Mouse (Mus musculus) retina, embryonic 14.5 days (tissue): ENCODE data around the gene Spata13.

Source experiments
- DNase-seq: peaks from one replicate; pipeline ENCODE4 v3.0.0-alpha.2; 2015; ENCODE audit warnings: low spot score

Gene Spata13

DNA sequence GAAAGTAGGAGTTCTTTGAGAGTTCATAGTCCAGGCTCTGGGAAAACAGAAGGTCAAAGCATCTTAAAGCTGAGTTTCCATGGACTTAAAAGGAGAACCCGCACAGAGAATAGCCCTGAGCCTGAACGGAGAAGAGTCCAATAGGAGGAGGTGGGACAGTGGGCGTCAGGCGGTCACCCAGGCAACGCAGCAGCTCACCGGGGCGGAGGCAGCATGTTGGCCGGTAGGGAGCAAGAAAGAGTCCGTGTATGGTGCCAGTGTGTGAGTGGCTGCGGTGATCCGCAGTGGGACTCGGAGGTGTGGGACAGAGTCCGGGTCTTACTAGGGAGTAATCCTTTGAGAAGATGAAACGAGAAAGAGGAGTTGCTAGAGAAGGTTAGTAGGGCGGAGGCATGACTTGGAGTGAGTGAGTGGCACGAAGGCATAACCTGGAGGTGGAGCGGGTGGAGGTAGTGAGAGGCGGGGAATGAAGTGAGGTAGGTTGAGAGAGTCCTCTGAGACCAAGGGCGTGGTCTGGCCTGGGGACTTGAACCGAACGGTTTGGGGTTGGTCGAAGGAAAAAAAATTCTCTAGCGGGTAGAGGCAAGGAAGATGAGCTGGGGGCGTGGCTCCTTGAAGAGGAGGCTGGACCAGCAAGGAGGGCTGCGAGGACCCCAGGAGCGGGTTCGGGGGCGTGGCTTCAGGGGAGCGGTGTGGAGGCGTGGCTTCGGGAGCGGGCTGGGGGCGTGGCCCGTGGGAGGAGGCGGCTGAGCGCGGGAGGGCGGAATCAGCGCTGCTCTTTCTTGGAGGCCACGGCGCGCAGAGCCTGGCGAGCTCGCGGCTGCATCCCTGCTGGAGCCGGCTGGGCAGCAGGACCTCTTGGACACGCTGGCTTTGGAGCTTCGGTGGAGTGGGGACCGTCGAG is at the start of gene Spata13:
Gene Spata13, plus strand, starts transcription at position 41 of the 904 bp plus-strand sequence.
- peak; percentile 97 for DNase-seq

DNA sequence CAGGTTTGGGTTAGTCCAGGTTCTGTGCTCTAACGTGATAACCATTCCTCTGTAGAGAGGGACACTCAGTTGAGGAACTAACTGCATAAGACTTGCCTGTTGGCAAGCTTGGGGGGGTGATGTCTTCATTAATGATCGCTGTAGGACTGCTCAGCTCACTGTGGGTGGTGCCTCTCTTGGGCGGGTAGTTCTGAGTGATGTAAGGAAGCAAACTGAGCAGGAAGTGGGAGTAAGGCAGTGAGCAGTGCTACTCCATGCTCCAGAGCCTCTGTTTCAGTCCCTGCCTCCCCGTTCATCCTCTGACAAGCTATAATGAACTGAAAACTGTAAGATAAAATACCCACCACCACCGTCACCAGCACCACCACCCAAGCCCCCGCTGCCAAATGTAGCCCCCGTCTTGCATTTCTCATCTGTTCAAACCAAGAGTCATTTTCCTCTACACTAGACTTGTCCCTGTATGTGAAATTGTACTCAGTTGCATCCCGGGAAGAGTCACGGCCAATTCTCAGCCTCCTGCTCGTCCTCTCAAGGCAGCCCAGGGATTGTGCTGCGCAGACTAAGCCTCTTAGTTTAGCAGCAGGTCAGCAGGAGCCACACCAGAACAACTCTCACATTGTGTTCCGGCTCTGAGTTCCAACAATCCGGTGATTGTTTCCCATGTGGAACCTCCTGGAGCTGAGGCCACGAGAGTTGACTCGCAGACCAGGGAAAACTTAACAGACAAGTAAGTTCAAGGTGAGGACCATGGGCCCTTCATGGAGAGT is 46.9 kb upstream of the Spata13 start:
- DNase-seq = peak; percentile 7

DNA sequence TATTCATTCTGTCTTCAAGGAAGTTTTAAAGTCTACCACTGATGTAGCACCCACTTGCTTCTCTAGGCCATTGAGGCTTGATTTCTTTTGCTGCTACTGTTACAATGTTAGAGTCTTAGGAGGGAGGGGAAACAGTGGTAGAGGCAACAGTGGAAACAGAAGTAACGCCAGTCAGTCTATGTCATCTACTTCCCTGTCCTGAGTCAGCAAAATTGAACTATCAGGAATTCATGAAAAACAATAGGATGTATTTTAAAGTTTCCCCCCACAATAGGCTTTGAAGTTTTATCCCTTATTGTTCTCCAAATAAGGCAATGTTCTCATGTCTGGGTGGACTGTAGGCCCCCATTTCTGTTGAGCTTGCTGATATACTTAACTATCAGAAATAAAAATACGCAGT is 44.8 kb upstream of the Spata13 start:
- no peak for DNase-seq

DNA sequence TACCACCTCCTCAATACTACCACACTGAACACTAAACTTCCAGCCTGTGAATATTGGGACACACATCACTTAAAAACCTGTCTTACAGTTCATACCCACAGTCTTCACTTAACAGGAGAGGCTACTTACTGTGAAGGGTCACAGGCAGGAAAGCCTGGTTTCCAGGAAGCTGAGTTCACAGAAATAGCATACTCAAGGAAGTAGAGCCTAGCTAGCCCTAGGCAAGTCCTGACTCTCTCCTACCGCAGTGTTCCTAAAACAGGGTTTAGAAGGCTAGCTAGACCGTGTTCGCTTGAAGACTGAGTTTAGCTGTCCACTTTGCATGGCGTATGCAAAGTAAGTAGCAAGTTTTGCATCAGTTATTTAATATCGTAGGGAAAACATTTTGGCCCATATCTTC is 41.5 kb upstream of the Spata13 start:
- no peak for DNase-seq

DNA sequence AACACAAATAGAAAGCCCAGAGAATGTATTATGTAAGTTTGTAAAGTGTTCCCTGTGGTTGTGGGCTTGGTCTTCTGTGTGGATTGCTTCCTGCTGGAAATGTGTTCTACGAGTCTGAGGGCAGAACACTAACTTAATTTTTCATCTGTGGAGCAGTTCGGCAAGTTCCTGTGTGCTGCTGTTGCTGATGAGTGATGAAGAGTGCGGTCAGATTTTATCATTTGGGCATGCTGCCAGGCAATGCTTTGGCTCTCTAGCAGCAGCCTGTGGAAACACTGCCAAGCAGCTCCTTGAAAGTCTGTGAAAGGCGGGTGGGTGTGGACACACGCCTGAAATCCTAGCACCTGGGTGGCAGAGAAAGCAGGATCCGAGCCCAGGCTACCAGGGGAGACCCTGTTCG is 41.0 kb upstream of the Spata13 start:
- no peak for DNase-seq

DNA sequence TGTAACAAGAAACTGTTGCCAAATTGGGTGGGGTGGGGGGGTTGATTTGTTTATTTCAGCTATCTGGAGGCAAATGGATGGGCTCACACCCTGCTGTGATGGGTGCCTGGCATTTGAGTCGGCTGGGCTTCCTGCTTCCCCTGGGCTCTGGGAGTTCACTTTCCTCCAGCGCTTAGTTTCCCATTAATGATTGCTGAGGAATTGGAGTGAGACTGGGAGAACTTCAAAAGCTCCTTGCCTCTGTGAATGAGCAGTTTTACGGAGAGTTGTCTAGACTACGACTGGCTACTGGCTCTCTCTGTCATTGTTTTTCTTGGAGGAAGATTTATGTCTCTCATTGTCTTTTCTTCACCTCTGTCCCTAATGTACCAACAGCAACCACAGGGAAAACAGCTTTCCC is 36.2 kb upstream of the Spata13 start:
- no peak for DNase-seq

DNA sequence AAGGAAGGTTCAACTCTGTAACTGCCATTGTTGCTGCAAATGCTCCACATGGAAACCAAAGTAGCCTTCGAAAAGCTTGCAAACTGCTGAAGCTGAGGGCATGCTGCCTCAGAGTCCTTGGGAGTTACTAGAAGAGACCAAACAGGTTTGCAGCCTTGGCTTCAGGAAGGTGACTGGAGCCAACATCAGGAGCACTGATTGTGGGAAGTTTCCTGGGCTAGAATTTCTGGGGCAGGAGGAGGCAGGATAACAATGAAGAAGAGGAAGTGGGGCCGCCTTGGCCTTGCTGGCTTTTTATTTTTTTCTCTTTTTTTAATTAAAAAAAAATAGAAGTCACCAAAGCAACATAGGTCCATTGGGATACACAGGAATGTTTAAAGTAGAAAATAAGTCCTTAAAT is 34.8 kb upstream of the Spata13 start:
- DNase-seq = no peak

DNA sequence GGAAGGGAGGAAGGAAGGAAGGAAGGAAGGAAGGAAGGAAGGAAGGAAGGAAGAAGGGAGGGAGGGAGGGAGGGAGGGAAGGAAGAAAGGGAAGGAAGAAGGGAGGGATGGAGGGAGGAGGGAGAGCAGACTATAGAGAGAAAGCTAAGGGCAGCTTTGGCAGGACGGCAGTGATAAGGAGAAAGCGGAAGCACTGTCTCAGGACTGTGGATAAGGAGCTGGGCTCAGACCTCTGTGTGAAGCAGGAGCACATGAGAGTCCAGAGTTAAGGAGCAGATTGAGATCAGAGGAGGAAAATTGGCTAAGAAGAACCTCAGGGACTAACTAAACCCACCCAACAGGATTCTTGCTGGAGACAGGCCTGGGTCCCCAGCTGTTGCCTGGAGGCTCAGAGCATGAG is 28.2 kb upstream of the Spata13 start:
- DNase-seq = no peak

DNA sequence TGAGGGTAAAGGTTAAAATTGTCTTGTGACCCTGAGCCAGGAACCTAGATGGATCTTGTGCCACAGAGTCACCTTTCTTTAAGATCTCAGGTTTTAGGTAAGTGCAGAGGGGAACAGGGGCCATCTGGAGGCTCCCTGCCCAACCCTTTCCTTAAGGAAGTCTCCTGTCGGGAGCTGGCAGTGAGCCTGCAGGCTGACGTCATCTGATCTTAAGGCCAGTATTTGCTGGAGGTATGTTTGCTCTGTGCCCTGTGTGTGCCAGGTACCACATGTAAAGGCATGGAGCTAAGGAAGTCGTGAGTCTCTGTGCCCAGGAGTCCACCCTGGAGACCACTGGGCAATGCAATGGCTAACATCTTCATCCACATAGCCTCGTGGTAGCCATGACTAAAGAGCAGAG is 27.6 kb upstream of the Spata13 start:
- no peak for DNase-seq

DNA sequence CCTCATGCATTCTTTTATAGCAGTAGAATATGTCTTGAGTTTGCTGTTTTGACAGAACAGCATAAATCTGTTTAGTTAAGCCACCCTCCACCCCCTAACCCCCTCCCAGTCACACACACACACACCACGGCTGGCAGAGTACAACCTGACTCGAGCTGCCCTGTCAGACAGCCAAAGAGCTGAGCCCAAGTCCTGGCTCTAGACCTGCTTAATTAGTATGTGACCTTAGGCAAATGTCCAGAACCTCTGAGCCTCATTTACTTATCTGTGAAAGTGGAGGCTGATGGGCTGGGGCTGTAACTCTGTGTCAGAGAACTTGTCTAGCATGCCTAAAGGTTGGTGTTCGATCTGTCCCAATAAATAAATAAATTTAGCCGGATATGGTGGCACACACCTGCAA is 26.1 kb upstream of the Spata13 start:
- DNase-seq = no peak

DNA sequence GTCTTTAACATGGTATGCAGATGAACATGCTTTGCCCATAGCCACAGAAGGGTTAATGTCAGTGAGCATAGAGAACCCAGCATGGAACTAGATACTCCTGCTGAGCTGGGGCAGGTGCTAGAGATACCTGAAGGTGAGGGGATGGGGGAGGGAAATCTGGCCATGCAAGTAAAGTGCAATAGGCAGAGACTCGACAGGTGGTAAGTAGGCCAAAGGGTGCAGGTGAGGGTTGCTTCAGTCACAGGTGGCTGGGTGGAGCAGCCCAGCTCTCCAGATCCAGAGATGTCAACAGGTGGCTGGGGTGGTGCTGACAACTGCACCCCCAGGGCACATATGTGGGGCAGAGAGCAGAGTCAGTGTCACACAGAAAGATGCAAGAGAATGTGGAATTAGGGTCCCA is 24.6 kb upstream of the Spata13 start:
- DNase-seq = no peak

DNA sequence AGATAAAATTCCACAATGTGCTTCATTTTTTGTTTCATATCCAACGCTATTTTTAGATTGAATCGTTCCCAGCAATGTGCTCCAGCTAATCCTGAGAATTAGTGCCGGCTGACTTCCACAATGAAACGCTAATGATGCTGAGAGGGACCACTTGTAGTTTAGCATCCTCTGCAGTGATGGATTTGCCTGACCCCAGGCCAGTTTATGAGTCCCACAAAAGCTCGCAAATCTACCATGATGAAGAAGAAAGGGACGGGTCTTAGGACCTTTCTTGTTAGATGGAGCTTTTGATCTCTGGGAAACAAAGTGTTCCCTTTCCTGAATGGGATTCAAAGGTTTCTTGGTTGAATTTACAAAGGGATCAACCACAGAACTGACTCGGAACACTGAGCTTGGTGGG is 21.1 kb upstream of the Spata13 start:
- DNase-seq = no peak

DNA sequence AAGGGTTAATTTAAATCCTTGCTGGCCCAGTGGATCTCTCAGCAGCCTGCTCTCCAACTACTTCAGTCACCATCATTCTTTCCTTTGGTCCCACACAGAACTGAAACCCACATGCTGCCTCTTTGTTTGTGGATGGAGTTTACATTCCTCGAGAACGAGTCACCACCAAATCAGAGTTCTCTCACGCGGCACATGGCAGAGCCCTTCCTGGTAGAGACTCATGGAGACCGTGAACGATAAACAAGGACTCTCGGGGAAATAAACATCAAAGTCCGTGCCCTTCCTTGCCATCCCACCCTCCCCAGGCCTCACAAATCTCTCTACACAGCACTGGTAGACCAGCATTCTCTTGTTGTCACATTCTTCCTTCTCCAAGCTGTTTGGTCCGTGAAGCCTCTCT is 12.7 kb upstream of the Spata13 start:
- DNase-seq = no peak

DNA sequence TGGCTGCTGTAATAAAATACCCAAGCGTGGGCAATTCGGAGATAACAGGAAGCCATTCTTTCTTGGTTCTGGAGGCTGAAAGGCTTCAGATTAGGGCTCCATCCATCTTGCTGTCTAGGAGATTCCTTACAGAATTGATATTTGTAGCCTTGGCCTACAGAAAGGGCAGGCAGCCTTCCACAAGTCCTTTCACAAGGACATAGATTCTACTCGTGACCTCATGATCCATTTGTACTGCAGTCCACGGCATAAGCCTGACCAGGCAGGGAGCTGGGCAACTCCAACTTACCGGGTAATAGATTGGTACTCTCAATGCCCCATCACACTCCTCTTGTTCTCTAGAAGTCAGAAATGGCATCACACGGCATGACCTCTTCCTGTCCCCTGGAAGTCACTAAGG is 8.3 kb upstream of the Spata13 start:
- DNase-seq = no peak

DNA sequence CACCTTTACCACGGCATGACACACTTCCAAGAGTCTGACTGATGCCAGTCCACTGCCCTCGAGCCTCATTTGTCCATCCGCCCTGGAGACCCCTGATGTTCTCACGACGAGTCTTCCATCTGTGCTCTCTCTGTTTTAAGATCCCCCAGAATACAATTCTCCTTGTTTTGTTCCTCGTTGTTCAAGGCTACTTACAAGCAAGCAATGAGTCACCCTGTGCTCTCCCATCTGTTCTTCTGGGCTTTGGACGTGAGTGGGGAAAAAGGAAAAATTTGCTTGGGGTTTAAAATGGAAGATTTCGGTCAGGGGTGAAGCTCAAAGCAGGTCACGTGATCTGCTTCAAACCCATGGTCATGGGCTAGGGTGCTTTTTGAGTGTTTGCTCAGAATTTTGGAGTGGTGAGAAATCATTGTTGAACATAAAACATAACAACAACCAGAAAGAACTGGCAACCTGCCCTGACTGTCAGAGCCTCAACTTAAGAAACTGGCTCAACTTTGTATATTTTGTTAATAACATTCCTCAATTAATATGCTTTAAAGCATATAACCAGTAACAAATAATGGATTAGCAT is 3.8 kb upstream of the Spata13 start:
- DNase-seq = no peak

DNA sequence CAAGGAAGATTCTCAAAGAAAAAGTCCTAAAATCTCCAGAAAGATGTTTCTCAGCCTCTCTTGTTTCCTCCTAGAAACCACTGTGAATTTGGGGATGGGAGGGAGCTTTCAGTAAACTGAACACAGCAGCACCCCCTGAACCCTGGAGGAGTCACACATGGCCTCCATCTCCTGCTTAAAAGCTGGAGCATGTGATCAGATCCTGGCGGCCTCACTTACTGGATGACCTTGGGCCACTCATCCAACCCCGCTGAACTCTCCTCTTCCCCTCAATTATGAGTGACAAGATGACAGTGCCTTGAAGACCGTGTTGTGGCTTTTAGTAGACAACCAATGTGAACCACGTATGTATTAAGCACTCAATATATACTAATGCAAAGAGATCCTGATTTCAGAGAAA is 2.8 kb upstream of the Spata13 start:
- no peak for DNase-seq

DNA sequence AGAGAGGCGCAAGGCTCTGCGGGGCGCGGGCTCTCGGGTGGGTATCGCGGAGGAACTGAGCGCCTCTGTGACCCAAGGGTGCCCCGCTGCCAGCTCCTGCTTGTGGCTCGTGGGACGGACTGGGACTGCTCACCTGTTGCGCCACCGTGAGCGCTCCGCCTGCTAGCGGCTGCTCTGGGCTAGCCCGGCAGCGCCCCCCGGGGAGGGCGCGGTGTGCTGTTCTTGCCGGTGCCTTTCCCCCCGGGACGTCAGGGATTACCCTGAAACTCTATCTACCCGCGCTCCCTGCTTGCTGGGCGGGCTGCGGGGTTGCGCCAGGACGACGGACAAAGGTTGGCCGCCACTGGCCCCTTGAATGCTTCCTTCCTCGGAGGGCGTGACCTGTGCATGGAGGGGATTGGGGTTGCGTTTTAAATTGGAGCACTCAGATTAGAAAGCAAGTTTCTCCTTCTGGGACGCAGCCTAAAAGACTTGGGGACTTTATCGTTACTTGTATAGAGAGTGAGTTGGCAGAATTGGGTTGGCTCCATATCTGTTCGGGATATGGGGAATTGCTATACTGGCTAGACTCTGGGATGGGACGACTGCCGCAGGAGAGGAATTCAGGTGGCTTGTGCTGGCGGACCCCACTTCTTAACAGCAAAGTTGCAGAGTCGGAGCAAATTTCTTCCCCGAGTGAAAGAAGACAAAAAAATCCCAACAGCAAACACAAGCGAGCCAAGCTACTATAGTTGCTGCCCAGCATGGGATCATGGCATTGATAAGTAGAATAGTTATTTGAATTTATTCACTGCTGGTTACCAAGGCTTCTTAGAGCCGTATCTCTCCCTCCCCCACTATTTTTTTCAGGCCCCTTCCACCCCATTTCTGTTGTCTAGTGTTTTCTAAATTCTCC is 1.3 kb downstream of the Spata13 start:
- no peak for DNase-seq

DNA sequence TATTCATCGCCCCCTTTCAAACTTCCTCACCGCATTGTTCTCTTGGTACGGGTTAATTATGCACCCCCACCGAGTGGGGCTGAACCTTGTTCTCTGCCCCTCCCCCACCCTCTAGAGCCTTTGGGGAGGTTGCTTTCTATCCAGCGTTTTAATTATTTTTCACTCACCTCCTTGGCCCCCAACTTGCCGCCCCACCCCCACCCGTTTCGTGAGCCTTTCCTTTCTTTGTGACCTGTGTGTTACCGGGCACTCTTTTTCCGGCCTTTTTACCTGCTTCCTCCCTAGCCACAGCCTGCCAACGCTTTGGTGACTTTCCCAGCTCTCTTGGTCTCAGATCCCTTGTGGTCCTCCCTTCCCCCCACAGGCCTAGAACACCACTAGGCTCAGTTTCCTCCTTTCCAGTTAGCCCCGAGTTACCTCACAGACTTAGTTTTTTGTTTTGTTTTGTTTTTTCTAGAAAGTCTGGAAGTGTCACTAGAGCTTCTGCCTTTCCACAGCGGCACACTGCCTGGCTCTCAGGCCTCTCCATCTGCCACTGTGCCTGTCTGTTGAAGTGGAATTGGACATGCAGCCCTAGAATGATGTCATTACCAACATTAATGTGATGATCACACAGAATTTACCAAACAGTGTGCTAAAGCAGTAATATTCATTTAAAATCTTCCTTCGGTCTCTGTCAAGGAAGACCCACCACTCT is 2.3 kb downstream of the Spata13 start:
- DNase-seq = peak; percentile 30

DNA sequence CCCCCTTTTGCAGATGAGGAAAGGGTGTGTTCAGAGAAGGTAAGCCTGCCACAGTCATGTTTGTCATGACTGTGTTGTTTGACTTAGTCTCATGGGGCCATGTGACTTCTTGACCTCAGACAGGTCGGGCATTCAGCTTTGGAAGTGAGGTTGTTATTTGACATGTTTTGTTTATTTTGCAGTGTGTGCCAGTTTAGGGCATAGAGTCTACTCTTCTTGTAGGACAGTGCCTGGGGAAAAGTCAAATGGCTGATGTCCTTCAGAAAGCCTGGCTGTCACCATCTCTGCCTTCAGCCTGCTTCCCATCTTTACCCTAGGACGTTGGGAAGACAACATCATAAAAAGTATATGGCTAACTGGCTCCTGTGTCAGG is 2.8 kb downstream of the Spata13 start:
- no peak for DNase-seq

DNA sequence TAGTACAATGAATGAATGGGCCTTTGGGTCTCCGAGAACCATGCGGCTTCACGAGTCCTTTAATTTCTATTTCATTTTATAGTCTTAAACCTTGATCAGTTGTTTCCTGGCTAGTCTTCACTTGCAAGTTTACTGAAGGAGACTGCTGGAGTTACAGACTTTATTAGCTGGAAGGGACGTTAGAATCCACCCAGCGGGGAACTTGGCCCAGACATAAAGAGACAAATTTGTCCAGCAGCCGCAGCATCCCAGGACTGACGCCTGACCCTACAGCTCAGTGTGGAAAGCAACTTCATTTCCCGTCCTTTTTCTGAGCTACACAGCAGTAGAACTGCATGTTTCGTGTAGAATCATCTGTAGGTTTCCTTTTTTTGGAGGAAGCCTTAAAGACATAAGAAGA is 3.2 kb downstream of the Spata13 start:
- no peak for DNase-seq

DNA sequence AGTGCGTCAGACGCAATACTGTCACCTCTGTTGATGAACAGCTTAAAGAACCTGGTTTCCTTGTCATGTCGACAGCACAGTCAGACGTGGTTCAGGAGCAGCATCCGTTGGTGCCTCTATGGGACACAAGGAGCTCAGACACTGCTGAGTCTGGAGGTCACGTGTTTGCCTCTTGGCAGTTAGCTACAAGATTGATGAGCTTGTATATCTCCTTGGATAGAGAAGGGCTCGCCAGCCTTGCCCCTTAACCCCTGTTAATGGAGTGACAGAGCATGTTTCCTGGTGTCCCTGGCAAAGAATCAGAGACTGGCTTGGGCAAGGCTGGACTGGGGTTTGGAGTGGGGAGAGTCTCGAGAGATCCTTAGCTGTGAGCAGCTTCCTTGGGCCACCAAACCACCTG is 4.4 kb downstream of the Spata13 start:
- no peak for DNase-seq

DNA sequence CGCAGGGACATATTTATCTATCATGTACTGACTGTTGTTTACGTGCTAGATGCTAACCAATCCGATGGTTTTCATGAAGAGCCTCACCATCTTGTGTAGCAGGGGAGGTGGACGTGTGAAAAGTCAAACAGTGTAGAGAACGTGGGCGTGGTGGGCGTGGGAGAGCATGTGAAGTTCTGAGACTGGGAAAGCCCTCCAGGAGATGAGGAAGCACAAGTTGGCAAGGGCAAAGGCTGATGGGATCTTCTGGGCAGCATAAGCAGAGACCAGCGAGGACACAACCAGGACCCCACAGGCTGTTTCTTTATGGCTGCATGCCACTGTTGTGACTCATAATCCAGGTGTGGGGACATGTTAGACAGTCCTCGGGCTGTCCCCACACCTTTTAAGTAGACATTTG is 5.4 kb downstream of the Spata13 start:
- no peak for DNase-seq
